Mouse (Mus musculus) limb, embryonic 10.5 days (tissue): ENCODE measurements at regions not wholly inside any gene's neighbourhood (a gene's known extent, or its start where the extent isn't known, plus 50 kb on each side); places are given as distances from the start of the nearest gene placed in this dataset.

Source experiments
- DNase-seq: peaks from one replicate; pipeline ENCODE4 v3.0.0-alpha.2; 2017; ENCODE audit warnings: low spot score
- H3K27ac ChIP-seq: fragments of 300-500 bp; sonication (generic); 2 replicates; pipeline ENCODE4 v1.5.1; 2016; ENCODE audit warnings: mild to moderate bottlenecking
- H3K27me3 ChIP-seq: fragments of 300-500 bp; sonication (generic); 2 replicates; pipeline ENCODE4 v1.6.1; 2016; ENCODE audit warnings: low read depth, mild to moderate bottlenecking; ENCODE audit not compliant: poor library complexity, severe bottlenecking
- H3K36me3 ChIP-seq: fragments of 300-500 bp; sonication (generic); 2 replicates; pipeline ENCODE4 v1.6.1; 2016; ENCODE audit warnings: mild to moderate bottlenecking, moderate library complexity
- H3K4me1 ChIP-seq: fragments of 300-500 bp; sonication (generic); 2 replicates; pipeline ENCODE4 v1.6.1; 2016
- H3K4me3 ChIP-seq: fragments of 300-500 bp; sonication (generic); 2 replicates; pipeline ENCODE4 v1.5.1; 2016; ENCODE audit warnings: mild to moderate bottlenecking, moderate library complexity
- H3K9me3 ChIP-seq: fragments of 300-500 bp; sonication (generic); replicated peaks from 2 replicates; pipeline ENCODE4 v1.6.1; 2016; ENCODE audit warnings: mild to moderate bottlenecking
- WGBS: fragments of 180-500 bp; shearing (Covaris S2); methylation state at CpG from one replicate; pipeline ENCODE4 v1.1.7; 2016; 5-methylcytosine and 5-hydroxymethylcytosine counted together

GRCm38 (mm10) chr2:18617520-18617919, 54.7 kb upstream of the Commd3 start:
- Histone ChIP-seq H3K27ac (no peak overlapping the region), H3K27me3 (peaks cover 85% of the 10 kb centered on the region), H3K9me3 (no peaks in the 10 kb centered on the region), H3K36me3 (no peaks in the 10 kb centered on the region), H3K4me3 (no peak overlapping the region), H3K4me1 (peaks cover 6% of the 10 kb centered on the region; the same call in 1 of the 2 replicates)
- WGBS, result 27% methylated on average over 5 of the region's 5 CpGs
- DNase-seq, result no peak

DNA sequence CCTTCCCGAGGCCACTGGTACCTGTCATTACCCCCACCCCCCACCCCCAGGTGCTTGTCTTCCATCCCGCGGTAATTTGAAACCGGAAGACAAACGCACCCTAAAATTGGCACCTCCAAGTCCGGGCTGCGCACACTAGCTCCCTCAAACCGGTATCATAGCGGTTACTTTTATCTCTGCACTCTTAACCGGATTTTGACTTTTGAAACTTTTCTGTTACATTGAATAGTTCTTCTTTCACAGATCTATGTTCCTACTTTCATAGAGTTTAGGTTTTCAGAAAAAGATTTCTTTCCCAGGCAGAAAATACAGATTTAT, 62.4 kb upstream of the Commd3 start:
- WGBS, result 1% methylated on average over 10 of the region's 10 CpGs

GRCm38 (mm10) chr2:18609075-18609867, 62.9 kb upstream of the Commd3 start:
- H3K4me1 ChIP-seq, result peaks cover 24% of the 10 kb centered on the region
- peaks cover 86% of the 10 kb centered on the region for H3K27me3 ChIP-seq
- WGBS, result under 1% methylated on average over 51 of the region's 51 CpGs
- H3K9me3 ChIP-seq, result no peaks in the 10 kb centered on the region
- H3K36me3 ChIP-seq, result no peaks in the 10 kb centered on the region
- 0 out of 2 replicates have a peak overlapping the region, but pooled peaks have one; percentile 61 for H3K27ac ChIP-seq
- peak; percentile 58 for DNase-seq
- H3K4me3 ChIP-seq, result peak overlapping the region; percentile 47

More for the DNA sequence above, 62.4 kb upstream of the Commd3 start:
- H3K36me3 ChIP-seq, result no peaks in the 10 kb centered on the region
- no peak for DNase-seq
- peaks cover 87% of the 10 kb centered on the region for H3K27me3 ChIP-seq
- no peak overlapping the region for H3K27ac ChIP-seq
- peak overlapping the region; percentile 47 for H3K4me3 ChIP-seq
- no peaks in the 10 kb centered on the region for H3K9me3 ChIP-seq
- H3K4me1 ChIP-seq, result peaks cover 24% of the 10 kb centered on the region

- no peaks in the 10 kb centered on the region for H3K36me3 ChIP-seq
- peaks cover 24% of the 10 kb centered on the region for H3K4me1 ChIP-seq
- WGBS, result under 1% methylated on average over 29 of the region's 29 CpGs
- peak overlapping the region; percentile 61 for H3K27ac ChIP-seq
- H3K27me3 ChIP-seq, result peaks cover 94% of the 10 kb centered on the region
- peak; percentile 69 for DNase-seq
- peak overlapping the region; percentile 47 for H3K4me3 ChIP-seq
- H3K9me3 ChIP-seq, result no peaks in the 10 kb centered on the region
Measured at GRCm38 (mm10) chr2:18608260-18609074, 63.7 kb upstream of the Commd3 start.

GRCm38 (mm10) chr2:18607586-18608259, 64.5 kb upstream of the Commd3 start:
- Histone ChIP-seq H3K9me3 (no peaks in the 10 kb centered on the region), H3K27me3 (peaks cover 92% of the 10 kb centered on the region), H3K27ac (peak overlapping the region; percentile 61; the same call in 1 of the 2 replicates), H3K36me3 (no peaks in the 10 kb centered on the region), H3K4me1 (peaks cover 24% of the 10 kb centered on the region), H3K4me3 (peak overlapping the region; percentile 47)
- WGBS, result 1% methylated on average over 14 of the region's 14 CpGs
- DNase-seq, result no peak

DNA sequence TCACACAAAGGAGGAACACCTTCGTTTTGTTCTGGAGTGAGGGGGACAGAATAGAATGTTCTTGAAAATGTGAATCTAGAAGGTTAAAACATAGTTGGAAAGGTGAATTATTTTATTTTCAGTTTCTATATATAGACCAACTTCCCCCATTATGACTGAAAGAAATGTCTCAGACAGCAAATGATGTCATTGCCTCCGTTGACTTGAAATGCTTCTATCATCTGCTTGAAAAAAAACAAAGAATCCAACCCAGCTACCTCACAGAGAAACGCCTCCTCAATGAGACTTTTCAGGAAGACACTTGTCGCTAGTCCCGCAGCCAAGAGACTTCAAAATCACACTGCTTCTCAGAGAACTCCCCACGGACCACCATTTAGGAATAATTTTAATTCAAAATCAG, 65.1 kb upstream of the Commd3 start:
- no peak for DNase-seq
- Histone ChIP-seq H3K36me3 (no peaks in the 10 kb centered on the region), H3K27ac (no peak overlapping the region), H3K27me3 (peaks cover 86% of the 10 kb centered on the region), H3K9me3 (no peaks in the 10 kb centered on the region), H3K4me1 (peaks cover 24% of the 10 kb centered on the region), H3K4me3 (no peak overlapping the region)
- WGBS, result 5% methylated on average over 6 of the region's 6 CpGs

DNA sequence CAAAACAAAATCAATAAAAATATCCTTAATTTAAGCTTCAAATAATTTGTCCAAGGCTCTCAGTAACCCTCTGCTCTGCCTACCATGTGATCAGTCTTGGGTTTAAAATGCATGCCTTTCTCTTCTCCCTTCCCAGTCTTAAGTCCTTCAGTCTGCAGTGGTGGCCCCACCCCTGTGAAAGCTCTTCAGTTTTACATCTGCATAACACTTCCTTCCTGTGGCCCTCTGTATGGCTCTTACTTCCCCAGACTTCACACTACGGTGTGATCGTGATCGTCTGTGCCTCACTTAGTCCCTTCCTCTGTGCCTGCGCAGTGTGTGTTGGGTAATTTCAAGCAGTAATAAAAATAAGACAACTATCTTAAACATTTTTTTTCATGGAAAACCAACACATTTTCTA, 80.0 kb upstream of the Commd3 start:
- Histone ChIP-seq H3K4me1 (peaks cover 4% of the 10 kb centered on the region), H3K36me3 (no peaks in the 10 kb centered on the region), H3K9me3 (no peaks in the 10 kb centered on the region), H3K27me3 (peaks cover 21% of the 10 kb centered on the region), H3K4me3 (no peak overlapping the region), H3K27ac (no peak overlapping the region)
- WGBS, result 65% methylated on average over 4 of the region's 4 CpGs
- DNase-seq, result no peak

DNA sequence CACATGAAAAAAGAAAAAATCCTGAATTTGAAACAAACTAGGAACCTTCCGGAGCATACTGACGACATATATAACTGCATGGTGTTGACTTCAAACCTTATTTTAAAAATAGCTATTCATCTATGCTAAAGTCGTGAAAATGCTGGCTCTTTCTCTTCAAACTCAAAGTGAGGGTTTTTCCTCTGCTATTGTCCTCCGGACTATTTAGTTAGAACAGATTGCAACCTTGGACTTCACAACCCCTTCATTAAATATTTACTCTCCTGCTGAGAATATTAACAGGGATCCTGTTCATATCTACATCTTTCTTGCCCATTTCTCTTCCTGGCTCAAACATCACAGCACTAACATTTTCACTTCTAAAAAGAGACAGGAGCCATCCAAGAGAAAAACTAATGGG, 84.0 kb upstream of the Commd3 start:
- H3K9me3 ChIP-seq, result no peaks in the 10 kb centered on the region
- peaks cover 21% of the 10 kb centered on the region for H3K27me3 ChIP-seq
- no peaks in the 10 kb centered on the region for H3K36me3 ChIP-seq
- H3K4me1 ChIP-seq, result peaks cover 4% of the 10 kb centered on the region
- 4% methylated on average over 4 of the region's 4 CpGs for WGBS
- H3K27ac ChIP-seq, result no peak overlapping the region; the same call in 1 of the 2 replicates
- peak overlapping the region; percentile 60 for H3K4me3 ChIP-seq
- DNase-seq, result no peak

- WGBS, result under 1% methylated on average over 16 of the region's 16 CpGs
- peak; percentile 61 for DNase-seq
- H3K4me3 ChIP-seq, result peak overlapping the region; percentile 60
- peak overlapping the region; percentile 78 for H3K27ac ChIP-seq
- peaks cover 21% of the 10 kb centered on the region for H3K27me3 ChIP-seq
- no peaks in the 10 kb centered on the region for H3K9me3 ChIP-seq
- no peaks in the 10 kb centered on the region for H3K36me3 ChIP-seq
- peaks cover 4% of the 10 kb centered on the region for H3K4me1 ChIP-seq
Measured at GRCm38 (mm10) chr2:18587746-18588231, 84.4 kb upstream of the Commd3 start.

- peak overlapping the region; percentile 78 for H3K27ac ChIP-seq
Measured at GRCm38 (mm10) chr2:18586925-18587724, 85.1 kb upstream of the Commd3 start.

GRCm38 (mm10) chr2:18585564-18586336, 86.4 kb upstream of the Commd3 start:
- Histone ChIP-seq H3K27ac (no peak overlapping the region), H3K9me3 (no peaks in the 10 kb centered on the region), H3K4me1 (peaks cover 4% of the 10 kb centered on the region), H3K4me3 (no peak overlapping the region), H3K36me3 (no peaks in the 10 kb centered on the region), H3K27me3 (peaks cover 15% of the 10 kb centered on the region)
- WGBS, result 34% methylated on average over 9 of the region's 9 CpGs
- DNase-seq, result no peak

More at GRCm38 (mm10) chr2:18586925-18587724, 85.1 kb upstream of the Commd3 start:
- H3K4me1 ChIP-seq, result peaks cover 4% of the 10 kb centered on the region
- peak overlapping the region; percentile 60 for H3K4me3 ChIP-seq
- no peaks in the 10 kb centered on the region for H3K9me3 ChIP-seq
- H3K27me3 ChIP-seq, result peaks cover 21% of the 10 kb centered on the region
- DNase-seq, result peak; percentile 88
- H3K36me3 ChIP-seq, result no peaks in the 10 kb centered on the region
- 1% methylated on average over 31 of the region's 31 CpGs for WGBS
